1 mouse cellular context compared by ENCODE assay signal in the genomic region with DNA sequence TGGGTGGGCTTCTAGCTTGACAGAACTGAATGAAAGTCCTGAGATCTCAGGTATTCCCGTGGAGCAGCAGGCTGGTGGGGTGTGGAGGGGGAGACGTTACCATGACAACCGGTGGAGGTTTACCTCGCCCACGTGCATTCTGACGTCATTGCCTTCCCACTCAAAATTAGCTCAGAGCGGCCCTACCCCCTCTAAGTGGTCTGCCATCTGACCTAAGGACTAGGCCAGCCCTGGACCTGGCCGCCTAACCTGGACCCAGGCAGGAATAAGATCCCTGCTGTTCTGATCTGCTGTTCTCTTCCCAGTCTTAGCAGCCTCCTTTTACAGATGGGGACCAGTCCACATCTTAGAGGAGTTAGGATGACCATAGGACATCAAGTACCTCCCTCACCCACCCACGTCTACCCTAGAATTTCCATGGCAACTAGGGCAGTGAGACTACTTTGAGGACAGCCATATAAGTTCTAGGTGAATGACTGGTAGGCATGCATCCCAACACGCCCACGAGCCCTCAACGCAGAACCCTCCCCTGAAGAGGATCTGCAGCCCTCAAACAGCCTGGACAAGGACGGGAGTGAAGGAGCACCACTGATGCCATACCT.
TF ChIP-seq lines count a peak whose summit lies in the region.

No protein-coding gene starts in this region.

TF ChIP-seq in CH12.LX, 34 proteins besides CTCF, POLR2A, EP300 and RAD21:
- no peak for TF ChIP-seq NRF1 (IDR thresholded peaks at IDR 0.05; ENCODE audit: low read depth, low read length)
- no peak for TF ChIP-seq HCFC1 (IDR thresholded peaks at IDR 0.05; ENCODE audit: low read depth, low read length)
- no peak for TF ChIP-seq KAT2A (IDR thresholded peaks at IDR 0.05; ENCODE audit: insufficient replicate concordance, low read length)
- no peak for TF ChIP-seq NELFE (IDR thresholded peaks at IDR 0.05; ENCODE audit: low read depth, low read length)
- TF ChIP-seq USF2 (conservative IDR thresholded peaks at IDR 0.05; ENCODE audit: low read depth, low read length), result no peak
- no peak for TF ChIP-seq MXI1 (IDR thresholded peaks at IDR 0.05; ENCODE audit: low read depth, low read length)
- no peak for TF ChIP-seq USF1 (IDR thresholded peaks at IDR 0.05; ENCODE audit: low read depth, low read length)
- no peak for TF ChIP-seq ZC3H11A (IDR thresholded peaks at IDR 0.05; ENCODE audit: low read depth, low read length)
- no peak for TF ChIP-seq GABPA (IDR thresholded peaks at IDR 0.05; ENCODE audit: insufficient replicate concordance, low read depth, low read length)
- TF ChIP-seq MAFK (IDR thresholded peaks at IDR 0.05; ENCODE audit: insufficient replicate concordance, low read length), result no peak
- TF ChIP-seq ZMIZ1 (IDR thresholded peaks at IDR 0.05; ENCODE audit: low read depth, low read length), result no peak
- TF ChIP-seq PAX5 (IDR thresholded peaks at IDR 0.05; ENCODE audit: low read length), result no peak
